Mouse (Mus musculus): Measurements from ENCODE around the gene Mgmt.

DNA sequence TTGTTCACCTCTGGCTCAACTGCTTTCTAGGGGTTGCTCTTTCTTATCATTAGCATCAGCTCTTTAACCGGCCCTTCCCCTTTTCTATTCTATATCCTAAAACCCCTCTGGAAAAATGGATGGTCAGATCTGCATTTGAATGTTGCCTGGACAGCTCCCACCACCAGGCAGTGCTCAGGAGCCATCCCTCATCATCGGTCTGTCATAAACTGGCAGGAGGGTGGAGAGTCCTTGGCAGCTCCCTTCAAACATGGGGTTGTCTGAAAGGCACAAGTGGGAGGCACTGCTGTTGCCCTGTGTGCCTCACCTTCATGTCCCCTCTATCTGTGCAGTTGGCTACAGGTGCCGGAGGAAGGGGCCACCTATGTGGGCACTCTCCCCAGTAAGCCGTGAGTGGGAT lies 185.8 kb downstream of the Mgmt start:
- TF ChIP-seq CTCF (IDR thresholded peaks at IDR 0.05; ENCODE audit: low read depth) (no peak), EP300 (IDR thresholded peaks at IDR 0.05; ENCODE audit: low read depth) (no peak)
